Mouse (Mus musculus): ENCODE data around the gene Agrp. TPM values are rescaled to one million over a fixed set of nuclear protein-coding genes. Genes with fewer than 3 reads are reported as not detected.
"Not testable (repeated sequence)": the region's sequence is repeated elsewhere in the genome, so short reads cannot be mapped to it uniquely, and the experiment has no call there.

The Agrp gene
- total and polyA plus RNA-seq, 3 experiments = not detected

DNA sequence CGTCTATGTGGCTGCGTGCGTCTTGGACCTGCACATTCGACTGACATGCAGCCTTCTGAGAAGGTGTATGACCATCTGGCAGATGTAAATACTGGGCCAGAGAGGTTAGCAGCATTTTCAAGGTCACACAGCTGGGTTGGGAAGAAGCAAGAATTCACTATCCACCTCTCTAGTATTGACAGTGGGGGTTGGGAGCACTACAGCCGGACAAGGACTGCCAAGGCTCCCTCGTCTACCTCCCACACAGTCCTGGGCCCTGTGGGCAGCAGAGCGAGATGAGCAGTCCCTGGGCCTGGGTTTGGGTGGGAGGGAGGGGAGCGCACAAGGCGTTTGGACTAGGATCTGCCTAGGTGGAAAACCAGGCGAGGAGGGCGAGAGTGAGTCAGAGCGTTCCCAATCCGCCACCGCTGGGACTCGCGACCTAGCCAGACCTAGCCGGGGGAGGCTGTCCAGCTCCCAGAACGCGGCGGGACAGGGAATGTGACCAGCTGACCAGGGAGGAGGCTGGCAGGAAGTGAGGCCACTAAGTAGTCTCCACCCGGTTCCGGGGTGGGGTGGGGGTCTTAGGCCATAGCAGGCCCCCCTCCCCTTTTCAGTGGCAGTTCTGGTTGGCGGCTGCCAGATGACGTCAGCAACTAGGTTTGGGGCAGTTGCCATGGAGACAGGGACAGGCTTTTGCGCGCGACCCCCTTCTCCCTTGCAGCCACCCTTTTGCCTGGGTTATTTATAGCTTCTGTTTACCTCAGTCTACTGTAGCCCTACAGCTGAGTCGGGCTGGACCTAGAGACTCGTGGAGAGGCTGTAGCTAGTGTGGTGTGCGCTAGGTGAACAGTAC is 30.8 kb downstream of the Agrp start:
- DNase-seq (ENCODE audit: low spot score) (peak; percentile 66), ATAC-seq (ENCODE audit: extremely low read depth, insufficient number of reproducible peaks, low FRiP score, poor library complexity, severe bottlenecking) (peak; percentile 6; the same call in 1 of the 2 replicates)
- peaks cover 40% of the 10 kb centered on the region for H3K36me3 ChIP-seq (replicated peaks)
- TF ChIP-seq TAL1 (conservative IDR thresholded peaks at IDR 0.05; ENCODE audit: low read depth, low read length) = no peak
- TF ChIP-seq POLR2AphosphoS5 (IDR thresholded peaks at IDR 0.05; ENCODE audit: insufficient replicate concordance, low read depth, low read length) = no peak
- TF ChIP-seq GATA1 (IDR thresholded peaks at IDR 0.05; ENCODE audit: borderline replicate concordance, low read length) = no peak
- no peak for TF ChIP-seq CTCF (IDR thresholded peaks at IDR 0.05; ENCODE audit: low read depth, low read length)
- TF ChIP-seq GATA2 (IDR thresholded peaks at IDR 0.05; ENCODE audit: borderline replicate concordance, low read depth, low read length) = no peak
- no peaks in the 10 kb centered on the region for H3K27me3 ChIP-seq (ENCODE audit: insufficient read depth, low read length)
- peak overlapping the region; percentile 97 for H3K4me3 ChIP-seq (ENCODE audit: low read depth, low read length)
- H3K4me1 ChIP-seq (ENCODE audit: insufficient read depth, low read depth, low read length) = peaks cover 78% of the 10 kb centered on the region
- H3K9me3 ChIP-seq (replicated peaks) = no peaks in the 10 kb centered on the region

DNA sequence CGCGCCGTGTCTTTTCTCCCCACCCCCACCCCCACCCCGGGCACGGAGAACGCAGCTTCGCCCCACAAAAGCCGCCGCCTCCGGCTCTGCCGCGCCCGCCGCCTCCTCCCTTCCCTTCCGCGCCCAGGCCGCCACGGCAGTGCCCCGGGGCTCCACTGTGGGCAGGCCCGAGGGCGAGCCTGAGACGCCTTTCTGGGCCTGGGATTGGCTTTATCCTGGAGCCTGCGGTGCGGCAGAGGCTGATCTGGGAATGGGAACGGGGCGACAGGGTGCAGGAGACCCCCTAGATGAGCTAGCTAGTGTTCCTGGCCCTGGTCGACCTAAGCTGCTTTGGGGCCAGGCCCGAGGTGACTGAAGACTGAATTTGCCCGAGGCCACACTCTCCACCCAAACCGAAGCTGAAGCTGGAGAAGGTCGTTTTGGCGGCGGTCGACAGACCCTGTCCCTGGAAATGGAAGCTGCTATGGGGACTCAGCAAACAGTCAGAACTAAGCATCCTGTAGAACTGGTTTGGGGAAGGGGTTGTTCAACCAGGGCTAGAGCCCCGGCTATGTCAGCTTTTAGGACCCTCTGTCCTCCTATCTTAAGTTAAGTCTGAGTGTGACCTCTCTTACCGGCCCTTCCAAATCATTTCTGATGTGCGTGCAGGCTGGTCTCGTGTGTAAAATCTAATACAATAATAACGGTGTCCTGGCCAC is 31.6 kb downstream of the Agrp start:
- Histone ChIP-seq H3K9me3 (replicated peaks) (no peaks in the 10 kb centered on the region), H3K36me3 (replicated peaks) (peaks cover 32% of the 10 kb centered on the region), H3K4me1 (ENCODE audit: insufficient read depth, low read depth, low read length) (peaks cover 73% of the 10 kb centered on the region), H3K27me3 (ENCODE audit: insufficient read depth, low read length) (no peaks in the 10 kb centered on the region), H3K4me3 (ENCODE audit: low read depth, low read length) (peak overlapping the region; percentile 97)
- TF ChIP-seq TAL1 (conservative IDR thresholded peaks at IDR 0.05; ENCODE audit: low read depth, low read length) (no peak), GATA2 (IDR thresholded peaks at IDR 0.05; ENCODE audit: borderline replicate concordance, low read depth, low read length) (no peak), CTCF (IDR thresholded peaks at IDR 0.05; ENCODE audit: low read depth, low read length) (no peak), GATA1 (IDR thresholded peaks at IDR 0.05; ENCODE audit: borderline replicate concordance, low read length) (no peak), POLR2AphosphoS5 (IDR thresholded peaks at IDR 0.05; ENCODE audit: insufficient replicate concordance, low read depth, low read length) (no peak; the same call in 1 of the 2 replicates)
- DNase-seq (ENCODE audit: low spot score) (no peak), ATAC-seq (ENCODE audit: extremely low read depth, insufficient number of reproducible peaks, low FRiP score, poor library complexity, severe bottlenecking) (no peak)

DNA sequence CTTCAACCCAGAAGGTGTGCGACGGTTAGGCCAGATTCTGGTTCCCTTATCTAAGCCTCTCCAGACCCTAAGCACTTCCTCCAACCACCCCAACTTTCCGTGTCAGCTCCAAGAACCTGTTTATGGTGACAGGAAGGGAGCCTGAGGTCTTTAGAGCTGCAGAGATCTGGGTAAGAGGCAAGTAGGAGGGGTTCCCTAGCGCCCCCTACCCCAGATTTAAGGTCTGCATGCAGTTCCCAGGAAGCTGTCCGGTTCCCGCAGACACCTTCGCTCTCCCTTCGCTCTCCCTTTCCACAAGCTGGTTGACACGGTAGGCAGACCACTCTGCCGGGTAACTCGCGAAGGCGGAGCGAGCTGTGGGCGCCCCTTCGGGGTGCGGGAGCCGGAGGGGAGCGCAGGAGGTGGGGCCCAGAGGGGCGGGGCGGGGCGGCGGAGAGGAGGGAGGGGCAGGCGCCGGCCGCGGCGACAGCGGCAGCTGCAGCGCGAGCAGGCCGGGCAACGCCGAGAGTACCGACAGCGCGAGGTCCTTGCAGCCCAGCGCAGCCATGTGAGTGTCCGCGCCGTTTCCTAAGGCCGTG is 32.3 kb downstream of the Agrp start, which contains the start of gene Ripor1:
Ripor1 (plus strand) TSS at position 452 of the 578 bp plus-strand sequence.
- peaks cover 66% of the 10 kb centered on the region for H3K4me1 ChIP-seq (ENCODE audit: insufficient read depth, low read depth, low read length)
- DNase-seq (ENCODE audit: low spot score) (peak; percentile 78), ATAC-seq (ENCODE audit: extremely low read depth, insufficient number of reproducible peaks, low FRiP score, poor library complexity, severe bottlenecking) (peak; percentile 47)
- H3K9me3 ChIP-seq (replicated peaks) = no peaks in the 10 kb centered on the region
- H3K4me3 ChIP-seq (ENCODE audit: low read depth, low read length) = peak within 1 kb of the TSS; percentile 97
- peaks cover 27% of the 10 kb centered on the region for H3K36me3 ChIP-seq (replicated peaks)
- no peaks in the 10 kb centered on the region for H3K27me3 ChIP-seq (ENCODE audit: insufficient read depth, low read length)
- TF ChIP-seq POLR2AphosphoS5 (IDR thresholded peaks at IDR 0.05; ENCODE audit: insufficient replicate concordance, low read depth, low read length) (no peak), TAL1 (conservative IDR thresholded peaks at IDR 0.05; ENCODE audit: low read depth, low read length) (peak; percentile 85), CTCF (IDR thresholded peaks at IDR 0.05; ENCODE audit: low read depth, low read length) (0 out of 2 replicates have a peak, but pooled peaks have one; percentile 16), GATA1 (IDR thresholded peaks at IDR 0.05; ENCODE audit: borderline replicate concordance, low read length) (no peak), GATA2 (IDR thresholded peaks at IDR 0.05; ENCODE audit: borderline replicate concordance, low read depth, low read length) (no peak)

DNA sequence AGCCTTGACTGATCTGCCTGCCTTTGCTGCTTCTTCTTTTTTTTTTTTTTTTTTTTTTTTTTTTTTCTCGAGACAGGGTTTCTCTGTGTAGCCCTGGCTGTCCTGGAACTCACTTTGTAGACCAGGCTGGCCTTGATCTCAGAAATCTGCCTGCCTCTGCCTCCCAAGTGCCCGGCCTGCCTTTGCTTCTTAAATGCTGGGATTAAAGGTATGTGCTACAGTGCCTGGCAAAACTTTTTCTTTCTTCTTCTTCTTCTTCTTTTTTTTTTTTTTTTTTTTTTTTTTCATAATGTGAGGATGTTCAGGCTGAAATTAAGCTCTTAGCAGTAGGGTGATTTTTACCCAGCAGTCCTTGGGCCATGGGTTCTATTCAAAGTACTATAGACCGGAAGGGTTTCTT is 34.7 kb downstream of the Agrp start:
- H3K4me3 ChIP-seq (ENCODE audit: low read depth, low read length); H3K9me3 ChIP-seq (replicated peaks); H3K27me3 ChIP-seq (ENCODE audit: insufficient read depth, low read length); DNase-seq (ENCODE audit: low spot score); ATAC-seq (ENCODE audit: extremely low read depth, insufficient number of reproducible peaks, low FRiP score, poor library complexity, severe bottlenecking): not testable (repeated sequence)
- Histone ChIP-seq H3K36me3 (replicated peaks) (peaks cover 17% of the 10 kb centered on the region), H3K4me1 (ENCODE audit: insufficient read depth, low read depth, low read length) (peaks cover 54% of the 10 kb centered on the region)

DNA sequence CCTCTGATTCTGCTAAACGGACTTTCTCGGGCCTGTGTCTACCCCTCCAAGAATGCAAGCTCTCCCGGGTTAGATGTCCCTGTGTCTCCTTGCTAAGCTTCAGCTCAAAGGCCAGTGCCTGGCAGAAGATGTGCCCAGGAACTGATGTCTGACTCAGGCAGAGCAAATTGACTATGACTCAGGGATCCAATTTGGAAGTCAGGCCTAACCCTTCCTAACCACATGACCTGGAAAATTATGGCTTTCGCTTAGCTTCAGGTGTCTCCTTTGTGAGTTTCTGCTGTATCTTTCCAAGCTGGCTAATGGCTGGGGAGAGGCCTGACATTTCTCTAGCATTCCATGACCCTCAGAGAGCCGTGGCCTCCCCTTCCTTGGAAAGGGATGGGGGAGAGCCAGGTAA is 35.9 kb downstream of the Agrp start:
- TF ChIP-seq POLR2AphosphoS5 (IDR thresholded peaks at IDR 0.05; ENCODE audit: insufficient replicate concordance, low read depth, low read length) = no peak
- no peak for TF ChIP-seq TAL1 (conservative IDR thresholded peaks at IDR 0.05; ENCODE audit: low read depth, low read length)
- TF ChIP-seq CTCF (IDR thresholded peaks at IDR 0.05; ENCODE audit: low read depth, low read length) = no peak
- TF ChIP-seq GATA2 (IDR thresholded peaks at IDR 0.05; ENCODE audit: borderline replicate concordance, low read depth, low read length) = no peak
- no peak for TF ChIP-seq GATA1 (IDR thresholded peaks at IDR 0.05; ENCODE audit: borderline replicate concordance, low read length)
- Histone ChIP-seq H3K27me3 (ENCODE audit: insufficient read depth, low read length) (no peaks in the 10 kb centered on the region), H3K9me3 (replicated peaks) (no peaks in the 10 kb centered on the region), H3K36me3 (replicated peaks) (peaks cover 6% of the 10 kb centered on the region), H3K4me1 (ENCODE audit: insufficient read depth, low read depth, low read length) (peaks cover 57% of the 10 kb centered on the region), H3K4me3 (ENCODE audit: low read depth, low read length) (no peak overlapping the region)
- DNase-seq (ENCODE audit: low spot score) (no peak), ATAC-seq (ENCODE audit: extremely low read depth, insufficient number of reproducible peaks, low FRiP score, poor library complexity, severe bottlenecking) (no peak)

DNA sequence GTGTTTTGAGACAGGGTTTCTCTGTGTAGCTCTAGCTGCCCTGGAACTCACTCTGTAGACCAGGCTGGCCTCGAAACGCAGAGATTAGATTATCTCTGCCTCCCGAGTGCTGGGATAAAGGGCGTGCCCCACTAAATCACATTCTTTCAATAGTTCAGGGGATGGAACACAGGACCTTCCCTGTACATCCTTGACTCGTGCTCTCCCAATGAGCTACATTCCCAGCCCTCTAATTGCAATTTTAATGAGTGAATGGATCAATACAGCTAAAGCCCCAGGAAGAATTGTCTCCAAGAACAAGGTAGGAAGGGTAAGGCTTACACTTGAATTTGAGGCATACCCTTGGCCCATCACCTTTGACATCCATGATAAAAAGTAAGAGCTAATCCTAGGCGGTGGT is 38.4 kb downstream of the Agrp start:
- no peaks in the 10 kb centered on the region for H3K36me3 ChIP-seq (replicated peaks)
- H3K4me1 ChIP-seq (ENCODE audit: insufficient read depth, low read depth, low read length) = peaks cover 59% of the 10 kb centered on the region
- no peak for TF ChIP-seq CTCF (IDR thresholded peaks at IDR 0.05; ENCODE audit: low read depth, low read length)
- TF ChIP-seq POLR2AphosphoS5 (IDR thresholded peaks at IDR 0.05; ENCODE audit: insufficient replicate concordance, low read depth, low read length) = no peak
- TF ChIP-seq GATA2 (IDR thresholded peaks at IDR 0.05; ENCODE audit: borderline replicate concordance, low read depth, low read length) = no peak
- TF ChIP-seq GATA1 (IDR thresholded peaks at IDR 0.05; ENCODE audit: borderline replicate concordance, low read length) = no peak
- TF ChIP-seq TAL1 (conservative IDR thresholded peaks at IDR 0.05; ENCODE audit: low read depth, low read length) = no peak
- DNase-seq (ENCODE audit: low spot score) (no peak), ATAC-seq (ENCODE audit: extremely low read depth, insufficient number of reproducible peaks, low FRiP score, poor library complexity, severe bottlenecking) (no peak)
- H3K27me3 ChIP-seq (ENCODE audit: insufficient read depth, low read length) = peaks cover 11% of the 10 kb centered on the region
- H3K9me3 ChIP-seq (replicated peaks) = no peaks in the 10 kb centered on the region
- H3K4me3 ChIP-seq (ENCODE audit: low read depth, low read length) = no peak overlapping the region
